Mouse (Mus musculus) MEL (cell line): Measurements from ENCODE around the gene Erp29. TPM values are rescaled to one million over a fixed set of nuclear protein-coding genes. Genes with fewer than 3 reads are reported as not detected.

Experiments
- DNase-seq: peaks from one replicate; pipeline ENCODE4 v3.0.0; 2011; ENCODE audit warnings: low read depth, low spot score
- H3K27ac ChIP-seq: 2 replicates; pipeline ENCODE4 v1.5.1; 2012; ENCODE audit warnings: low read depth, mild to moderate bottlenecking, control low read depth, low read length, moderate library complexity; ENCODE audit not compliant: control insufficient read depth
- H3K27me3 ChIP-seq, 2 experiments: fragments of 150-350 bp in 1 of 2; sonication (generic) in 1 of 2; 2 replicates each; pipeline ENCODE4 v1.6.1; 2012; ENCODE audit warnings: low read length in 2 of 2, mild to moderate bottlenecking in 2 of 2, improper control_type of control experiment in 1 of 2, moderate library complexity in 1 of 2; ENCODE audit not compliant: insufficient read depth in 2 of 2, control insufficient read depth in 1 of 2
- H3K36me3 ChIP-seq, 2 experiments: 2 replicates each; pipeline ENCODE4 v1.6.1; 2012 to 2014; ENCODE audit warnings: low read length in 2 of 2, improper control_type of control experiment in 1 of 2, inconsistent platforms in 1 of 2, mild to moderate bottlenecking in 1 of 2; ENCODE audit not compliant: insufficient read depth in 2 of 2, control insufficient read depth in 1 of 2
- H3K4me1 ChIP-seq, 2 experiments: fragments of 150-350 bp in 1 of 2; sonication (generic) in 1 of 2; 2 replicates each; pipeline ENCODE4 v1.6.1; 2012; ENCODE audit warnings: low read length in 2 of 2, improper control_type of control experiment in 1 of 2, mild to moderate bottlenecking in 1 of 2; ENCODE audit not compliant: insufficient read depth in 2 of 2, control insufficient read depth in 1 of 2
- H3K4me3 ChIP-seq, 2 experiments: fragments of 150-350 bp in 1 of 2; sonication (generic) in 1 of 2; 2 replicates each; pipeline ENCODE4 v1.5.1; 2012; ENCODE audit warnings: low read depth in 2 of 2, low read length in 2 of 2, mild to moderate bottlenecking in 2 of 2, moderate library complexity in 2 of 2, control low read depth in 1 of 2, improper control_type of control experiment in 1 of 2; ENCODE audit not compliant: control insufficient read depth in 1 of 2, insufficient read depth in 1 of 2
- H3K79me2 ChIP-seq: 2 replicates; pipeline ENCODE4 v1.6.1; 2012; ENCODE audit warnings: mild to moderate bottlenecking, low read length, moderate library complexity; ENCODE audit not compliant: control insufficient read depth, poor library complexity, insufficient read depth
- H3K9ac ChIP-seq: 2 replicates; pipeline ENCODE4 v1.6.1; 2012; ENCODE audit warnings: low read depth, mild to moderate bottlenecking, control low read depth, low read length, moderate library complexity; ENCODE audit not compliant: control insufficient read depth, poor library complexity, severe bottlenecking
- H3K9me3 ChIP-seq: fragments of 150-350 bp; sonication (generic); replicated peaks from 2 replicates; pipeline ENCODE4 v1.6.1; 2012; ENCODE audit warnings: mild to moderate bottlenecking, low read length, improper control_type of control experiment, moderate library complexity; ENCODE audit not compliant: insufficient read depth
- CHD1 ChIP-seq: IDR thresholded peaks from 2 replicates; pipeline ENCODE4 v1.6.1; 2012; ENCODE audit warnings: low read depth, mild to moderate bottlenecking, inconsistent platforms, low read length, improper control_type of control experiment
- CHD2 ChIP-seq: IDR thresholded peaks from 2 replicates; pipeline ENCODE4 v1.6.1; 2011; ENCODE audit warnings: low read length, improper control_type of control experiment
- CTCF ChIP-seq, 3 experiments: IDR thresholded peaks in 2 of 3; conservative IDR thresholded peaks in 1 of 3; 2 replicates each; pipeline ENCODE4 v1.5.1; 2011 to 2012; ENCODE audit warnings: low read length in 3 of 3, low read depth in 2 of 3, mild to moderate bottlenecking in 2 of 3, improper control_type of control experiment in 1 of 3, inconsistent platforms in 1 of 3, mixed read lengths in 1 of 3, moderate library complexity in 1 of 3; ENCODE audit not compliant: control insufficient read depth in 1 of 3, insufficient read depth in 1 of 3, poor library complexity in 1 of 3, severe bottlenecking in 1 of 3
- E2F4 ChIP-seq: IDR thresholded peaks from 2 replicates; pipeline ENCODE4 v1.6.1; 2011; ENCODE audit warnings: low read depth, low read length, improper control_type of control experiment, borderline replicate concordance
- GABPA ChIP-seq: IDR thresholded peaks from 2 replicates; pipeline ENCODE4 v1.6.1; 2012; ENCODE audit warnings: low read depth, mild to moderate bottlenecking, inconsistent platforms, low read length, improper control_type of control experiment, moderate library complexity
- MAX ChIP-seq: IDR thresholded peaks from 2 replicates; pipeline ENCODE4 v1.6.1; 2011; ENCODE audit warnings: low read length, improper control_type of control experiment
- MAZ ChIP-seq: IDR thresholded peaks from 2 replicates; pipeline ENCODE4 v1.6.1; 2012; ENCODE audit warnings: low read depth, mild to moderate bottlenecking, inconsistent platforms, low read length, improper control_type of control experiment
- MXI1 ChIP-seq: IDR thresholded peaks from 2 replicates; pipeline ENCODE4 v1.6.1; 2011; ENCODE audit warnings: mild to moderate bottlenecking, low read depth, low read length, improper control_type of control experiment
- MYB ChIP-seq: IDR thresholded peaks from 2 replicates; pipeline ENCODE4 v1.6.1; 2011; ENCODE audit warnings: mild to moderate bottlenecking, low read depth, low read length, improper control_type of control experiment
- MYC ChIP-seq: IDR thresholded peaks from 2 replicates; pipeline ENCODE4 v1.6.1; 2011; ENCODE audit warnings: low read depth, mild to moderate bottlenecking, low read length, improper control_type of control experiment, moderate library complexity
- SIN3A ChIP-seq: IDR thresholded peaks from 2 replicates; pipeline ENCODE4 v1.6.1; 2012; ENCODE audit warnings: low read length, improper control_type of control experiment, inconsistent platforms
- TAL1 ChIP-seq: IDR thresholded peaks from 2 replicates; pipeline ENCODE4 v1.6.1; 2012; ENCODE audit warnings: mild to moderate bottlenecking, inconsistent platforms, low read length, moderate library complexity, mixed read lengths
- UBTF ChIP-seq: IDR thresholded peaks from 2 replicates; pipeline ENCODE4 v1.6.1; 2012; ENCODE audit warnings: low read depth, mild to moderate bottlenecking, inconsistent platforms, low read length, improper control_type of control experiment, moderate library complexity, borderline replicate concordance; ENCODE audit not compliant: insufficient read depth
- USF2 ChIP-seq, 2 experiments: IDR thresholded peaks; 2 replicates each; pipeline ENCODE4 v1.6.1; 2011 to 2012; ENCODE audit warnings: improper control_type of control experiment in 2 of 2, low read length in 2 of 2, borderline replicate concordance in 1 of 2, inconsistent platforms in 1 of 2, low read depth in 1 of 2, mild to moderate bottlenecking in 1 of 2; ENCODE audit not compliant: insufficient read depth in 1 of 2
- ZC3H11A ChIP-seq: IDR thresholded peaks from 2 replicates; pipeline ENCODE4 v1.6.1; 2012; ENCODE audit warnings: low read depth, mild to moderate bottlenecking, inconsistent platforms, low read length, improper control_type of control experiment
- ZKSCAN1 ChIP-seq: IDR thresholded peaks from 2 replicates; pipeline ENCODE4 v1.6.1; 2012; ENCODE audit warnings: low read depth, mild to moderate bottlenecking, inconsistent platforms, low read length, improper control_type of control experiment, moderate library complexity
- ZNF384 ChIP-seq: IDR thresholded peaks from 2 replicates; pipeline ENCODE4 v1.6.1; 2012; ENCODE audit warnings: low read depth, mild to moderate bottlenecking, inconsistent platforms, low read length, improper control_type of control experiment
- polyA plus RNA-seq, 2 experiments: library from polyadenylated mRNA; stranded (reverse) in 1 of 2; unstranded in 1 of 2; fragments of >175 nt in 1 of 2; fragments of >200 nt in 1 of 2; gene quantifications; 2 replicates each; pipeline versions ENCODE4 v1.2.1 to v1.2.4; 2012; ENCODE audit warnings: low replicate concordance in 2 of 2, low read depth in 1 of 2; ENCODE audit not compliant: insufficient read length in 2 of 2, insufficient read depth in 1 of 2, missing spikeins in 1 of 2
- total RNA-seq: library from RNA; depleted of rRNA; stranded (reverse); fragments of 300-350 nt; gene quantifications from 2 replicates; pipeline ENCODE4 v1.2.3, GENCODE M21; 2012

The Erp29 gene
- total and polyA plus RNA-seq, 3 experiments = 167 to 244 TPM; not detected in 1

- no peaks in the 10 kb centered on the region for H3K27me3 ChIP-seq
- H3K27ac ChIP-seq = no peak overlapping the region
- TF ChIP-seq CHD2 (no peak), CHD1 (no peak), MYB (no peak), E2F4 (no peak), ZNF384 (no peak), MYC (no peak)
- TF ChIP-seq, all 39 proteins: peak for 0
- H3K36me3 ChIP-seq = peaks cover 0 to 14% of the 10 kb centered on the region in 2 experiments; a peak in 2 of 4 replicates
- H3K4me1 ChIP-seq = peaks cover 2 to 16% of the 10 kb centered on the region in 2 experiments; a peak in 3 of 4 replicates
- H3K79me2 ChIP-seq = peaks cover 3% of the 10 kb centered on the region; the same call in 1 of the 2 replicates
- no peaks in the 10 kb centered on the region for H3K9me3 ChIP-seq
- no peak overlapping the region for H3K9ac ChIP-seq
- peak overlapping the region in 1 of 2 experiments; percentile 77; a peak in 1 of 4 replicates for H3K4me3 ChIP-seq
- DNase-seq = no peak
These were observed 65.2 kb downstream of the Erp29 start for GRCm38 (mm10) chr5:121387126-121387525.

- Histone ChIP-seq H3K79me2 (peaks cover 3% of the 10 kb centered on the region; the same call in 1 of the 2 replicates), H3K9me3 (no peaks in the 10 kb centered on the region), H3K36me3 (peaks cover 0 to 14% of the 10 kb centered on the region in 2 experiments; a peak in 2 of 4 replicates), H3K27ac (no peak overlapping the region)
- peak; percentile 59 for DNase-seq
- TF ChIP-seq UBTF (no peak), TAL1 (no peak), GABPA (no peak), ZKSCAN1 (no peak), MAZ (no peak), MXI1 (peak; percentile 34; the same call in 1 of the 2 replicates), ZC3H11A (no peak), SIN3A (peak; percentile 15), E2F4 (no peak), CTCF (IDR thresholded peaks at IDR 0.05 in 2 of 3, conservative IDR thresholded peaks at IDR 0.05 in 1 of 3; ENCODE audit: control insufficient read depth in 1 of 3, insufficient read depth in 1 of 3, low read depth in 2 of 3, low read length in 3 of 3, poor library complexity in 1 of 3, severe bottlenecking in 1 of 3) (no peak), USF2 (IDR thresholded peaks at IDR 0.05; ENCODE audit: borderline replicate concordance in 1 of 2, insufficient read depth in 1 of 2, low read depth in 1 of 2, low read length in 2 of 2) (no peak), MAX (peak; percentile 9; the same call in 1 of the 2 replicates)
- TF ChIP-seq, all 39 proteins: peak for 3
- H3K4me3 ChIP-seq = peak overlapping the region; percentile 51 to 77
- H3K4me1 ChIP-seq = peaks cover 2 to 16% of the 10 kb centered on the region in 2 experiments; a peak in 3 of 4 replicates
- H3K9ac ChIP-seq = peak overlapping the region; percentile 52
- H3K27me3 ChIP-seq = no peaks in the 10 kb centered on the region
These were observed 66.0 kb downstream of the Erp29 start for GRCm38 (mm10) chr5:121386120-121386909.
